Mouse (Mus musculus): ENCODE results near the gene Bcl11a.

DNA sequence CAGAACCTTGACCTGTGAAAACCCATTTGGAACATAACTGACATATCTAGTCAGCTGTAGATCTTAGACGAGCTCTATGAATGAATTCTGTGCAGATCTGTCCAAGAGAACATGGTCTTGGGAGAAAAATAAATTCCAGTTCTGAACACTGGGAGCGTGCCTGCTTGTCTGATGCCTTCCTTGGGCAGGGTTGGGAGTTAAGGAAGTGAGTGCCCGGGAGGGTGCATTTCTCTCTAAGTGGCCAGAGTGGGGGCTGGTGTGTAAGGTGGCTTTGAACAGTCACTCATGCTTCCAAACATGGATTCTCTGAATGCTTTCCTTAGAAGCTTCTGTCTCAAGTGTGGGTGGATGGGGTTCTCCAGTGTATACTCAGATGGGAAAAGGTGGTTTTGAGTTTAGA is 31.1 kb downstream of the Bcl11a start:
- TF ChIP-seq GATA1 (IDR thresholded peaks at IDR 0.05; ENCODE audit: low read length) (no peak), TAL1 (IDR thresholded peaks at IDR 0.05; ENCODE audit: low read length) (no peak)

All from erythroblast, embryonic 14.5 days (primary cell).